Mouse (Mus musculus) layer of hippocampus, postnatal 10 days (tissue): Measurements from ENCODE around the gene Pcdh15. TPM values are rescaled to one million over a fixed set of nuclear protein-coding genes. Genes with fewer than 3 reads are reported as not detected.

ENCODE experiments used
- DNase-seq, 2 experiments: peaks; one replicate each; pipeline ENCODE4 v3.0.0; 2021; ENCODE audit warnings: low spot score in 2 of 2
- total RNA-seq, 2 experiments: library from RNA; stranded (reverse); gene quantifications; 2 replicates each; pipeline ENCODE4 v1.2.3; 2021

Gene Pcdh15
- total RNA-seq, 2 experiments from 2014 or later: 31.8 to 40.8 TPM

GRCm38 (mm10) chr10:73805069-73805468 is 705.9 kb downstream of the Pcdh15 start:
- no peak for DNase-seq

DNA sequence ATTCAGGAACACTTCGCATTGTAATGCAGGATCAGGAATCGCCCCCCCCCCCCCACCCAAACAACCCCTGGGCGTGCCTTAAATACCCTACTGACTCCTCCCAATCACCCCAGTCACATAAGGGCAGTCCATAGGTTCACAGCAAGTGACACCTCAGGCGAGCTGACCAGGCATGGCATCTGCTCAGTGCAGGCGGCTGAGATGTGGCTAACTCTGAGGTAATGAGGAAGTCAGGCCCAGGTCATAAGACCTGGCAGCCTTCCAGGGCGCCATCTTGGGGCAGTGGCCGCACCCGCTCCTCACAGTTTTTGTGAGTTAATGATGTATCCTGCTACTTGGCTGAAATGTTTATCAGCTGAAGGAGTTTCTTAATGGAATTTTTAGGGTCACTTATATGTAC is 713.2 kb downstream of the Pcdh15 start:
- no peak for DNase-seq

GRCm38 (mm10) chr10:73821657-73822583 is 722.8 kb downstream of the Pcdh15 start:
- DNase-seq: peak; percentile 34 to 55

DNA sequence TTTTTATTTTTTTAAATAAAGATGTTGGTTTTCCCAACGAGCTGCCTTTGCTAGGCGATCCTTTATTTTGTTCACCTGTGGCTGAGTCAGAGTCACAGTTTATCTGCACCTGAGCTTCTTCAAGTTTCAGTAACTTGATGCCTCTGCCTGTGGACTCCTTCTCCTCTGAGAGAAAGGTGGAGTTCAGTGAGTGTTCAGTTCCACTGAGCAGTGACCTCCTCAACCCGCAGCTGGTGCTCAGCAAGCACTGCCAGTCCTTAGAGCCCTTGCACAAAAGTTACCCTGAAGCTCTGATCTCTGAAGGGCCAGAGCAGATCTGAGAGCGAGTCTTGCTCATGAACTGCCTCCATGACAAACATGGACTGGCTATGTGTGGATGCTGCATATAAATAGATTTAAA is 724.1 kb downstream of the Pcdh15 start:
- DNase-seq: no peak

- peak; percentile 15 to 20 for DNase-seq
These were observed 727.2 kb downstream of the Pcdh15 start for GRCm38 (mm10) chr10:73826354-73826753.

GRCm38 (mm10) chr10:73828781-73829180 is 729.6 kb downstream of the Pcdh15 start:
- no peak for DNase-seq

DNA sequence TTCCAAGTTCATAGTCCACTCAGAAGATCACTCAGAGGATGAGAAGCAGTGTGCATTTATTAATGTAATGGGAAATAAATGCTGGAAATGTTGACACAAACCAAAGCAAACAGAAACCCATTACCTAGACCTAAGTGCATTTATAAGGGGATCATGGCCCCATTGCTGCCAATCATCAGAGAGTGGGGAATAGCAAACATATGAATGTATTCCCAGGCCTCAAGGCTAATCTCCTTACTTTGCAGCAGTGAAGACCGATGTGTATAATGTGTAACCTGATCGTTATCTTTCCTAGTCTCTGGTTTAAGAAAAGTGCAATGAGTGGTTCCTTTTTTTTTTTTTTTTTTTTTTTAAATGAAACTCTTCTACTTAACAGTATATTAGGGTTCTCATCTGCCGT is 745.9 kb downstream of the Pcdh15 start:
- no peak for DNase-seq

DNA sequence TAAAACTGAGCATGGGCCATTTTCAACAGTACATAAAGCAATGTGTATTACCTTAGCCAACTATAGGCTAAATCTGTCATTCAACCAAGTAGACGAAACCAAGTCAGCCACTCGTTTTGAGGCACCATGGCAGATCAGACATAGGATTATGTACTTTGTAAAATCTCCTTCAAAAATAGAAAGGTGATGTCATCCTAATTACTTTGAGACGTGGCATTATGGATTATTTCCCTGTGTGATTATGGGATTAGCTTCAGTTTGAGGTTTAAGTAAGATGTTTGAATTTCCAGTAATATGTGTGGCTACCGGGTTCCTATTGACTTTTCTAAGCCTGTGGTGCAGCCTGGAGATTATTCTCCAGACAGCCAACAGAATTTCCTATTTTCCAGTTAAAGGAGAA is 763.0 kb downstream of the Pcdh15 start:
- DNase-seq: no peak

GRCm38 (mm10) chr10:73878055-73878728 is 779.0 kb downstream of the Pcdh15 start:
- no peak for DNase-seq

DNA sequence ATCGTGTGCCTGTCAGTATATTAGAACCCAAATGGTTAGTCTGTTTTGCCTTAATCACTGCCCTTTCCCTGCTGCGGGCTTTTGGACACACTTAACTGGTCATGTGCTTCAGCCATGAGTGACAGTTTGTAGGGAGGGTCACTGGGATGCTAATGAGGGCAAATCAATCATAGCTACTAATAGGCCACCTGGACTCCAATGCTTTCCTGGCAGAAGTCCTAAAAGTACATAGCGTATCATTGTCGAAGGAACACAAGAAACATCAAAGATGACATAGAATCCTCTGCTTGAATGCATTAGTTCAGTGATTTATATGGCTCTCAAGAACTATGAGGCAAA is 779.6 kb downstream of the Pcdh15 start:
- DNase-seq: no peak

DNA sequence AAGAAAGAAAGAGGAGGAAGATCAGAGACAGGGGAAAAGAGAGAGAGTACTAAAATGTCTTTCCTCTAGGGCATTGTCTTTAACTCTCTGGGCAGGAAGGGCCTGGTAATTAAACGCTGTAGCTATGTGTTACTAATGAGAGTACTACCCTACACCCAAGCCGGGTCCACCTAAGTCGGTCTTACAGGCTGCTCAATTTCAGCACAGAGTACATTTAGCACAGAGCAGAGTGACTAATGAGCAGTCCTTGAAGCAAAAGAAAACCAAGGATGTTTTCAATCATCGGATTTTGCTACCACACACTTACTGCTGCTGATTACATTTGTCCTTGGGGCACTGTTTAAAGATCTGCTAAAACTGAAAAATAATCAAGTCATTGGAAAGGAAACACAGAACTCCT is 788.6 kb downstream of the Pcdh15 start:
- DNase-seq: no peak

DNA sequence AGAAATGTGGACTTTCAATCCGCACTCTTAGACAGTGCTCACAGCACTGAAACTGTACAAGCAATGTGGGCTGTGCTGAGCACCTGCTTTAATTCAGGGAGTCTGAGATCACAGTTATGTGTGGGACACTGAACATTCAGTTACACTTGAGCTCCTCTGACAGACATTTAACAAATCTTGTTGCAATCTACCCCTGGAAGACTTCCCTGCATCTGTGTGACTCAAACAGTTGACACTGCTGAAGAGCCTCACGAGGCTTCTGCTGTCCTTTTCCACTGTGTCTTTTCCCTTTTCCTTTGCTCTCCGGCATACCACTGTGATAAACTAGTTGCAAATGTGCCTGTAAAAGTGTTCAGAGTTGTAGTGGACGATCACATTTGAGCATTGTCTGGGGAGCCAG is 793.1 kb downstream of the Pcdh15 start:
- DNase-seq: no peak

- DNase-seq: peak in 1 of 2 experiments; percentile 36
These were observed 797.0 kb downstream of the Pcdh15 start for GRCm38 (mm10) chr10:73896086-73896607.

DNA sequence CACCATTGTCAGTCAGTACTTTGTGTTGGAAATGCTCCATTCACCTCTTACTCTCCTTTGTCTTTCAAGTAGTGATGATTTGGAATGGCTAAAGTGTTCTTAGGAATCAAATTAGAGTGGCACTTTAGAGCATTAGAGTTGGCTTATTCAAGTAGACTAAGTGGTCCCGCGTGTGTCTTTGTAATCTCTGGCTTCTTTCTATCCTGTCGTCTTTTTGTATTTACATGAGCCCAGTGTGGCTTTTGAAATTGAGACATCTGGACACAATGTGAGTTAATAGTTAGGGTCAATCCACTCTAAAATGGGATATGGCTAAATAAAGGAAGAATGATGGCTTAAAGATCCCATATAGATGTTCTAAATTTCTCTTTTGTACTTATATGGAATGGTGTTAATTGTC is 800.0 kb downstream of the Pcdh15 start:
- no peak for DNase-seq

DNA sequence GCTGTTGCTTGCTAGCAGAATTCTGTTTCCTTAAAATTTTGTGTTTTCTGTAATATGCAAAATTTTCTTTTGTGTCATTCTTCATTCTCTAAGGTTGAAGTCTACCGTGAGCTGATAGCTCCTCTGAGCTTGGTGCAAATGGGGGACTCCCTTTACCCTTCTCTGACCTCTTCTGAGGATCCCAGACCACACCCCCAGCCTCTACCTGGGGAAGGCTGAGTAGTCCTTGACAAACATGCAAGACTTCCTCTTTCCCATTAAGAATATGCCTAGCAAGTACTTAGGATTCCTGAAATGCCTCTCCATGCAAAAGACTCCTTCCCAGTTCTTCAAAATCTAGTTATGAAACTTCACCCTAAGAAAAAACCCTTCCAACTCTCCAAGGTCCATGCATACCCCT is 808.5 kb downstream of the Pcdh15 start:
- DNase-seq: no peak

DNA sequence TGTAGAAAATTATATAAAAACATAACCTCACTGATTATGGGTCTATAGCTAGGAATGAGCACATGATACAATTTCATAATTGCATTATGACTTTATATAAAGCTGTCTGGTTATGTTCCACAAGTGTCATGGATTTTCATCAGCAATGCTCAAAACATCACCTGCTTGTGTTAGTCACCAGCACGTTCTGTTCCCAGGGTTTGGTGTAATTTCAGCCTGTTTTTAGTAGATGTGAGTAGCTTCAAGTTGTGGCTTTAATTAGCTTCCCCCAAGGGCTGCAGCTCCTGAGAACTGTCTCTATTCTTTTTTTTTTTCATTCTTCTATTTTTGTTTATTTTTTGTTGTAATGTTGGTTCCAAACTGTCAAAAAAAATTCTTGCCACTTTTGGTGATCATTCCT is 809.4 kb downstream of the Pcdh15 start:
- DNase-seq: no peak

GRCm38 (mm10) chr10:73915170-73915569 is 816.0 kb downstream of the Pcdh15 start:
- DNase-seq: no peak

GRCm38 (mm10) chr10:73921579-73921978 is 822.4 kb downstream of the Pcdh15 start:
- peak in 1 of 2 experiments; percentile 21 for DNase-seq

- no peak for DNase-seq
These were observed 829.5 kb downstream of the Pcdh15 start for GRCm38 (mm10) chr10:73928672-73929071.

DNA sequence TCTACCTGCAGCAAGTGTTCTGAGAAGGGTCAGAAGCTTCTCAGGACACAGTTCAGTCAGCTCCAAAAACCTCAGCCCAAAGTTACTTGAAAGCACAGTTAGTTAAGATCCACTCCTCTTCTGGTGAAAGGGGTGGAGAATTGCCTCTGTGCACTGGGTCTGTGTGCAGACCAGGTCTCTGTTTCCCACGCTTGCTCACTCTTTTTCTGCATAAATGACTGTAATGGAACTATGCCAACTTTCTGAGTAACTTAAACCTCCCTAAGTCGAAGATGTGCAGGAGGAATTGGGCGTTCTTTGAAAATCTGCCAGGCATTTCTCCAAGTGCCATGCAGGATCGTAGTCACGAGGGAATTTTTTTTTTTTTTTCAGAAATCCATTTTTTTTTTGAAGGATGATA is 830.6 kb downstream of the Pcdh15 start:
- no peak for DNase-seq

GRCm38 (mm10) chr10:73931185-73931584 is 832.0 kb downstream of the Pcdh15 start:
- no peak for DNase-seq

DNA sequence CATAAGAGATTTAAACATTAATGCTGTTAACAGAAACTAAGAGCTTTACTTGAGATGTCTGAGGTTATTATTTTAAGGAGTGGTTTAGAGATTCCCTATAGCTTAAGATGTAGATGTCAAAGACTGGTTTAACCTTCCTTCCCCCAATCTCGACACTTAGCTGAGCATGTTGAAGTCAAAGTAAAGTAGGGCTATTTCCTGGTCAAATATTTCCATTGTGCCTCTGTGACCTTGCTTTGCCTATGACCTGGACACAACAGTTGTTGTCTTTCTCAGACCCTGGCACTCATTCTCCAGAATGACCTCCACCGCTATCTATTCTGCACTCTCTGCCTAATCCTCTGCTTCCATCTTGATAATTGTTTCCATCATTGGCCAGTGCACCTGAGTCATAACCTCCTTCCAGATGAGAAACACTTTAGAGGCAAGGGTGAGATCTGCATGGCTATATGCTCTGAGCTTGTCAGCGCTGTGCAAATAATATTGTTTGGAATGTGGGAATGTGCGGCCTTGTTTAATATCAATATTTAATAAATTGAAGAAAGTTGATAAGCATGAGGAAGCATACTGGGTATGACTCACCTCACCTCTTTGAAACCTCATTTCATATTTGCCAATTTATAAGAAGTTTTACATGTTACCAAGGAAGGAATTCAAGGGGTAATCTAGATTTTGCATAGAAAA is 833.0 kb downstream of the Pcdh15 start:
- no peak for DNase-seq
